Mouse (Mus musculus) bone marrow macrophage, adult 2 months (primary cell): ENCODE results near the gene Zfp334. TPM values are rescaled to one million over a fixed set of nuclear protein-coding genes. Genes with fewer than 3 reads are reported as not detected.

Experiments used
- H3K27ac ChIP-seq: 2 replicates; pipeline ENCODE4 v1.5.1; 2012; ENCODE audit warnings: low read depth, low read length; ENCODE audit not compliant: insufficient read depth
- H3K4me1 ChIP-seq: 2 replicates; pipeline ENCODE4 v1.6.1; 2012; ENCODE audit warnings: low read length; ENCODE audit not compliant: control insufficient read depth, insufficient read depth
- H3K4me3 ChIP-seq: 2 replicates; pipeline ENCODE4 v1.5.1; 2012; ENCODE audit warnings: mild to moderate bottlenecking, low read length, moderate library complexity; ENCODE audit not compliant: insufficient read depth
- CTCF ChIP-seq: IDR thresholded peaks from 2 replicates; pipeline ENCODE4 v1.5.1; 2012; ENCODE audit warnings: low read depth, mild to moderate bottlenecking, low read length, moderate library complexity
- POLR2A ChIP-seq: IDR thresholded peaks from 2 replicates; pipeline ENCODE4 v1.6.1; 2012; ENCODE audit warnings: mild to moderate bottlenecking, low read depth, low read length, borderline replicate concordance
- polyA plus RNA-seq: library from polyadenylated mRNA; stranded (reverse); fragments of >200 nt; gene quantifications from 2 replicates; pipeline ENCODE4 v1.2.4, GENCODE M21; 2012; ENCODE audit not compliant: missing spikeins, insufficient read depth, insufficient read length

Zfp334 gene
- polyA plus RNA-seq, 1 experiment: 0.27 TPM

DNA sequence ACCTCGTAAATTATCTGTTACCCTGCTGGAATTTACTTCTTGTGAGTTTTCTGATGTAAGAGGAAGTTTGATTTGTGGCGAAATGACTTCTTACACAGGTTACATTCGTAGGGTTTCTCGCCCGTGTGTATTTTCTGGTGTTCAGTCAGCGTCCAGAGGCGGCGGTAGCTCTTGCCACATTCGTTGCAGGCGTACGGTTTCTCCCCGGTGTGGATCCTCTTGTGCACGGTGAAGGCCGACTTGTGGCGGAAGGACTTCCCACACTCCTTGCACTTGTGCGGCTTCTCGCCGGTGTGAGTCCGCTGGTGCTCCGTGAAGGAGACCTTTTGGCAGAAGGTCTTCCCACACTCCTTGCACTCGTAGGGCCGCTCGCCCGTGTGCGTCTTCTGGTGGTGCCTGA, 8.0 kb downstream of the Zfp334 start:
- H3K4me1 ChIP-seq: peaks cover 10% of the 10 kb centered on the region
- no peak for TF ChIP-seq CTCF
- no peak for TF ChIP-seq POLR2A
- no peak overlapping the region for H3K27ac ChIP-seq
- H3K4me3 ChIP-seq: no peak overlapping the region

DNA sequence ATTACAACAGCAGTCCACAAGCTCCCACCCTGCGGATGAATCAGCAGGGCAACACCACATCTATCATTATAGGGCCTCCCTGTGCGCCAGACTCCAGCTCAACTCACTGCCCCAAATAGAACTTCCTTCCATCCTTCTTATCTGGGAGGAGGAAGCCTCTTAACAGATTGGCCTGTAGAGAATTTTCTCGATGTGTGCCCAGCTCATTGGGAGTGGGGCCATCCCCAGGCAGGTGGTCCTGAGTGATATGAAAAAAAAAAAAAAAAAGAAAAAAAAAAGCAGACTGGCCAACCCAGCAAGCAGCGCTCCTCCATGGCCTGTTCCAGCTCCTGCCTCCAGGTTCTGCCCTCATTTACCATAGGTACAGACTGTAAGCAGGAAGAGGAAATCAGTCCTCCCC, 12.1 kb downstream of the Zfp334 start:
- H3K27ac ChIP-seq: no peak overlapping the region
- TF ChIP-seq POLR2A: no peak
- 0 out of 2 replicates have a peak, but pooled peaks have one; percentile 6 for TF ChIP-seq CTCF
- peaks cover 13% of the 10 kb centered on the region for H3K4me1 ChIP-seq
- H3K4me3 ChIP-seq: no peak overlapping the region

DNA sequence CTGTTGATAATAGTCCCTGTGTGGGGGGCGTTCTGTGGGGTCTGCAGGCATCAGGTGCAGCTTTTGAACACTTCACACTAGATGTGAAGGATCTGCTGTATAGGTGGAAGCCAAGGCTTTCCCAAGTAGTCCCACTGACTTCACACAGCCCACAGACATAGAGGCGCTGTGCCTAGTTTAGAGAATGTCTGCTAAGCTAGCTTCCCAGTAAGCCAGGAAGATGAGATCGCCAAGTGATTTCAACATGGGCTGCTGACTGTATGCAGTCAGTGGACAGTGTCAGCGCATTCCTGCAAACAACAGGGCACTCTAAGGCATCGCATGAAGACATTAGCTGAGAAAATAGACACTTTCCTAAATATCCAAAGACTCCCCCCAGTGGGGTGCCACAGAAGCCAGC, 12.6 kb downstream of the Zfp334 start:
- Histone ChIP-seq H3K4me3 (no peak overlapping the region), H3K27ac (no peak overlapping the region), H3K4me1 (peaks cover 13% of the 10 kb centered on the region)
- TF ChIP-seq CTCF (no peak), POLR2A (no peak)

DNA sequence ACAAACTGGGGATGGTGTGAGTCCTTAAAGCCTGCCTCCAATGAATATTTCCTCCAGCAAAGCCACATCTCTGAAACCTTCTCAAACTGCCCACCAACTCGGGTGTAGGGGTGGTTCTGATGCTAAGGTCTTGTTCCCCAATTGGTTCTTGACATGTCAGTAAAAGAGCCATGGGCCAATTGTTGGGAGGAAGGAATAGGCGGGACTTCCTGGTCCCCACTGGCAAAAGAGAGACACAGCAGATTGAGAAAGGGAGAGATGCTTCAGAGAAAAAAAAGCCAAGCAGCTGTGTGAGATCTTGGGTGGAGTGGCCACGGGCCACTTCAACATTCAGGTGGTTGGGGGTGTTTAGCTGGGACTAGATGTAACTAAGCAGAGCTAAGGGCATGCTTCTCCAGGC, 17.0 kb downstream of the Zfp334 start:
- H3K4me1 ChIP-seq: peaks cover 17% of the 10 kb centered on the region
- H3K27ac ChIP-seq: no peak overlapping the region
- no peak overlapping the region for H3K4me3 ChIP-seq
- no peak for TF ChIP-seq POLR2A
- TF ChIP-seq CTCF: no peak

DNA sequence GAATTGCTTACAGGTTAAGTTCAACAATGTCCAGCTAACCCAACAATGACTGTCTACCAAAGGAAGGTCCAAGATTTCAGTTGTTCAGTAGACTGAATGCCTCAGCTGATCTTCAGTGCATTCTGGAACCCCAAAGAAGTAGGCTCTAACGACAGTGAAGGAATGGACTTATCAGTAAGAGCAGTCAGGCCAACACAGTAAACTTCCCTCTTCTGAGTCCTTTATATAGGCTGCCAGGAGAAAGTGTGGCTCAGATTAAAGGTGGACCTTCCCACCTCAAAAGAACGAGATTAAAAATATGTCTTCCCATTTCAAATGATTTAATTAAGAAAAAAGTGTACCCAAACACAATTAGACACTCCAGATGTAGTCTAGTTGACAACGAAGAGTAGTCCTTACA, 17.7 kb downstream of the Zfp334 start:
- TF ChIP-seq CTCF (no peak), POLR2A (no peak)

DNA sequence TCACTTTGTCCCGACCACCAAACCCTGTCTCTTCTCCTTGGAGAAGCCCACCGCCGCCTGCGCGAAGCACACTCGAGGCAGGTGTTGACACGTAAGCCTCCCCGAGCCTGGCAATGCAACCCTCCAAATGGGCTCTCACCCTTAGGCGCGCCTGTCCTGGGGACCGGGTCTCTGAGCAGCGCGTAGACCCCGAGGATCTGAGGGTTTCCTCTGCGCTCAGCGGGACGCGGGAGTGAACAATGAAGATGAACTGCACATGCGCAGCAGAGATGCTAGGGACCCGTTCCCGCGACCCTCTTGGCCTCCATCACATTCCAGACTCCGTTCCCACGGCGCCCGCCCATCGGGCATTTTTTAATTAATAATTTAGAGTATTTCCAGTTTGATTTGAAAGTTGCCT, 19.6 kb downstream of the Zfp334 start, which contains the start of gene Zfp663:
Gene Zfp663, minus strand, starts transcription at position 234 of the 400 bp plus-strand sequence.
- Histone ChIP-seq H3K27ac (no peak within 1 kb of the TSS), H3K4me3 (peak within 1 kb of the TSS; percentile 19; the same call in 1 of the 2 replicates), H3K4me1 (peaks cover 5% of the 10 kb centered on the region; the same call in 1 of the 2 replicates)
- TF ChIP-seq CTCF: no peak
- TF ChIP-seq POLR2A: no peak

More for the DNA sequence above, 17.7 kb downstream of the Zfp334 start:
- Histone ChIP-seq H3K4me3 (no peak overlapping the region), H3K4me1 (peaks cover 10% of the 10 kb centered on the region), H3K27ac (no peak overlapping the region)

DNA sequence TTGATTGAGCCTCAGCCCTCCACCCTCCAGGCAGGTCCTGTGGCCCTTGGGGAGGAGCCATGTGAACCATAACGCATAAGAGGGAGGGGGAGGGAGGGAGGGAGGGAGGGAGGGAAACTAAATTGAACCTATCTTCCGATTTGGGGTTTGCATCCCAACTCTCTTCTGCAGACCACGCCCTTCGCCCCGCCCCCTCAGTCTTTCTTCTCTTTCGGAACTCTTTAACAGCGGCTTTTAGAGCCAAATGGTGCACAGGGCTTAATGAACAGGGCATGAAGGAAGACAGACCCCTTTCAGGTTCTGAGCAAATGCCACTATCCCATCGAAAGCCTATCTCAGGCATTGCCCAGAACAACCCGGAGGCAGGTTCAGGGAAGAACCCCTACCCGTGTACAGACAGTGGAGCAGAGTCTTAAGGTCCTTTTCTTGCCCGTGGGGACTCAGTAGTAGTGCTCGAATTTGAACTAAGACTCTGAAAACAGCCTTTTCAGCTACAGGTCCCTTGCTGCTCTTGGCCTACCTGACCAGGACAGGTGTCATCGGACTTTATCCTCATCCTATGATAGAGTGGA, 20.1 kb downstream of the Zfp334 start:
- TF ChIP-seq POLR2A (no peak), CTCF (no peak)
- Histone ChIP-seq H3K4me1 (peaks cover 5% of the 10 kb centered on the region; the same call in 1 of the 2 replicates), H3K4me3 (peak overlapping the region; percentile 19; the same call in 1 of the 2 replicates), H3K27ac (no peak overlapping the region)

DNA sequence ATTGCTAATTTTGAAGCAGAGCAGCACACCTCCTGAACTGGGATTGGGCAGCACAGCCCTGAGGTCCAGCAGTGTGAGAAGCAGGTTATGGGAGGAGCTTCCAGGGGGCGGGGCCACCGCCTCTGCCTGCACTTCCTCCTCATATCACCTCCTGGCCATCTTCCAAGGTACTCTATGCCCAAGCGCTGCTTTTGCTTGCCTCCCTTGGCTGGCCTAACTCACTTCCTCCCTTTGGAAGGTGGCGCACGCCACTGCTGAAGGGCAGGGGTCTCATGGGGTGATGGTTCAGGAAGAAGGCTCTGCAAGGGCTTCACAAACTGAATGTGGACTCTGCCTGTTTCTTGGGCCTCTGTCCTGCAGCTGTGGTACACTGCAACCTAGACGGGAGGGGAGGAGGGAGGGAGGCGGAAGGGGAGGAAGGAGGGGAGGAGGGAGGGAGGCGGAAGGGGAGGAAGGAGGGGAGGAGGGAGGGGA, 21.0 kb downstream of the Zfp334 start:
- Histone ChIP-seq H3K27ac (no peak overlapping the region), H3K4me1 (peaks cover 5% of the 10 kb centered on the region; the same call in 1 of the 2 replicates), H3K4me3 (no peak overlapping the region)
- TF ChIP-seq POLR2A (no peak), CTCF (no peak)

DNA sequence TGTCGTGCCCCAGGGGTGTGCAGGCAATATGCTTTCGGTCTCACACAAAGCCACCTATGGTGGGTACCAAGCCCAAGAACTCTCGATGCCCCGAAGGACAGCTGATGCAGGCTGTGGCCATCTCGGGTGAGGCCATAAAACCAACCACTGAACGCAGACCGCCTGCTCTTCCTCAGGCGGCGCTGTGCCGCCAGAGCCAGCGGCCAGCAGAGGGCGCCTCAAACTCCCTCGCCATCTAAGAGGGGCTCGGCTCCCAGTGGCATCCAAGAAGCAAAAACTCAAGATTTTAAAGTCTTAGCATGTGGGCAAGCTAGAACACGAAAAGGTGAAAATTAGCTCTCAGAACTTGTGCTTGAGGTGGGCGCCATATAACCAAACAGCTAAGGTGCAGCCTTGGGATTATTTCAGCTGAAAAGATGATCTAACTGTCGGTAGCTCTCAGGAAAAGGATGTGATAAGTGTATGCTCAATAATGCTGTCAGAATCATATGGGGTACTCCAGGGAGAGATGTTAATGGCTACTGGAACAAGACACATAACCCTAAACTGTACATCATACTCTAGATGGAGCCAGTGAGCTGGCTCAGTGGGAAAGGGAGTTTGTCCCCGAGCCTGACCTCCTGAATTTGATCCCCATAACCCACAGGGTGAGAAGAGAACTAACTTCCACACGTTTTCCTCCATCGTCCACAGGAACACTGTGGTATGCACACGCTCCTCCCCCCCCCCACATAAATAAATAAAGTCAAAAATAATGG, 23.5 kb downstream of the Zfp334 start:
- Histone ChIP-seq H3K4me1 (peaks cover 5% of the 10 kb centered on the region; the same call in 1 of the 2 replicates), H3K27ac (no peak overlapping the region), H3K4me3 (no peak overlapping the region)
- TF ChIP-seq POLR2A: no peak
- peak; percentile 93 for TF ChIP-seq CTCF

DNA sequence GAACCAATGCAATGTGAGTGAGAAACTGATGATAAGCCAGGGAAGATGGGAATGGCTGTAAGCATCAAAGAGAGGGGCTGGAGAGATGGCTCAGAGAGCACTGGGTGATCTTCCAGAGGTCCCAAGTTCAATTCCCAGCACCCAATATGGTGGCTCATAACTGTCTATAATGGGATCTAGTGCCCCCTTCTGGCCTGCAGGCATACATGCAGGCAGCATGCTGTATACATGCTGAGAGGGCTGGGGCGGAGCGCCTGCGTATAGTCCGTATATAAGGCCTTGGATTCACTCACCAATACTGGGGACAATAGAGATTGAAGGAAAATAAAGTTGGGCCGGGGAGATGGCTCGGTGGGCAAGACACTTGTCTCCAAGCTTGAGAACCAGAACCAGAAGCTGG, 24.8 kb downstream of the Zfp334 start:
- TF ChIP-seq CTCF (0 out of 2 replicates have a peak, but pooled peaks have one; percentile 14), POLR2A (no peak)
- Histone ChIP-seq H3K4me3 (no peak overlapping the region), H3K4me1 (peaks cover 5% of the 10 kb centered on the region; the same call in 1 of the 2 replicates), H3K27ac (no peak overlapping the region)
